Mouse (Mus musculus): Measurements from ENCODE around the gene Vamp2. TPM values are rescaled to one million over a fixed set of nuclear protein-coding genes. Genes with fewer than 3 reads are reported as not detected.

Gene Vamp2
- total RNA-seq, 2 experiments from 2014 or later: 208 to 226 TPM

DNA sequence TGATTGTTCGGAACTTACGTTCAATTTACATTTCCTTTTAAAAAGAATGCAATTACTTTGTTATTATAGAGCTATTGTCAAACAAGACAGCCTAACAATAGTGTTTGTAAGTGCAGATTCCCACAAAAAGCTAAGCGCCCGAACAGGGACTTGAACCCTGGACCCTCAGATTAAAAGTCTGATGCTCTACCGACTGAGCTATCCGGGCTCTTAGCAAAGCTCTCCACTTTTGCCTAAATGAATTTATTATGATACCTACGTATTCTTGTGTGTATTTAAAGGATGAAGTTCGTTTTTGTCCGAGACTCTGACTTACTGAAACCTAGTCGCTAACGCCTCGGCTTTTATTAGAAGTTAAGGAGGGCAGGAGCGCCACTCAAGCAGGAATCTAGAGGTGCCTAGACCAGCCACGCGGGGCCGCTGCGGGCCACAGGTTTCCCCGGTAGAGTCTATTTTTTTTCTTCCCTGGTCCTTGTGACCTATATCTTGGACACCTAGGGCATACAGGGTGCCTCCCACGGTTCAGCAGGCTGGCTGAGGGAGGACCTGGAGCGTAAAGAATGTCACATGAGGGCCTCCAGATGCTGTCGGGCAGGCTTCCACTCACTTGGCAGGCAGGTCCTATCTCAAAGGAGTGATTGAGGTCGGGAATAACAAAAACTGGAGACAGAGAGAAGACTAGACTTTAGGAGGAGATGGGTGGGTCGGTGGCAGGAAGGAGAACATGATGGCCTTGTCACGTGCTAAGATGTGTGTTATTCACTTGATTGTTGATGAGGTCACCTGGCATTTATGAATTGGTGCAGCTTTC is 37.0 kb downstream of the Vamp2 start:
- DNase-seq (ENCODE audit: low spot score in 2 of 2): peak in 1 of 2 experiments; percentile 55

DNA sequence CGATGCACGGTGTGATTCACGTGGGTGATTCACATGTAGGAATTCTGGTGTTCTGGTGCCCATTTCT is 37.4 kb downstream of the Vamp2 start, which contains the start of gene Aloxe3:
TSS of gene Aloxe3 (plus strand) at position 45 of the 67 bp plus-strand sequence.
- DNase-seq (ENCODE audit: low spot score in 2 of 2): no peak

DNA sequence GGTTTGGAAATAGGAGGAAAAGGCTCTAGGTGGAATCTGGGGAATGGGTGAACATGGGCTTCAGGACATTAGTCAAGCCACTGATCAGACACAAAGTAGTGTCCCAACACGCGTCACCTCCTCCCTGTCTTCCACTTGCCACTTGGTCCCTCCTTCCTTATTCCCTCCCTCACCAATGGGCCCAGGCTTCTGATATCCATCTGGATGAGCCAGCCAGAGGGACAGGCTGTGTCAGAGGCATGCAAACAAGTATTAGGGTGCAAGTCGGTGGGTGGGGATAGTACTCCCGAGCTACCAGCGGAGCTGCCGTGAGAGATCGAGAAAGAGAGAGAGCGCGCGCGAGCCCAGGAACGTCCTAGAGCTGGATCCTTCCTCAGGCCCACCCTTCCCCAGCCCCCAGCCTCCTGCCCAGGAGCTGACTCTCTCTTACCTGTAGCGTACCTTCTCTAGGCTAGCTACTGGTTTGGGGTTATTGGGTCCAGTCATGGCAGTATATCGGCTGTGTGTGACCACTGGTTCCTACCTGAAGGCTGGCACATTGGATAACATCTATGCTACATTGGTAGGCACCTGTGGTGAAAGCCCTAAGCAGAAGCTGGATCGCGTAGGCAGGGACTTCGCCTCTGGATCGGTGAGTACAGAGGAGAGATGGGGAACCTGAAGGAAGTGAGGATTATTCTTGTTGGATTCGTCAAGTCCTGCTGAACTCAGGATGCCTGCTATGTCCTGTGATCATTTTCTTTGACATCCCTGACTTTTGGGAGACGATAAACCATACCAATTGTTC is 37.8 kb downstream of the Vamp2 start:
- no peak for DNase-seq (ENCODE audit: low spot score in 2 of 2)

GRCm38 (mm10) chr11:69126706-69127095 is 38.4 kb downstream of the Vamp2 start:
- no peak for DNase-seq (ENCODE audit: low spot score in 2 of 2)

- DNase-seq (ENCODE audit: low spot score in 2 of 2): no peak
These were observed 40.3 kb downstream of the Vamp2 start for GRCm38 (mm10) chr11:69128426-69129122.

DNA sequence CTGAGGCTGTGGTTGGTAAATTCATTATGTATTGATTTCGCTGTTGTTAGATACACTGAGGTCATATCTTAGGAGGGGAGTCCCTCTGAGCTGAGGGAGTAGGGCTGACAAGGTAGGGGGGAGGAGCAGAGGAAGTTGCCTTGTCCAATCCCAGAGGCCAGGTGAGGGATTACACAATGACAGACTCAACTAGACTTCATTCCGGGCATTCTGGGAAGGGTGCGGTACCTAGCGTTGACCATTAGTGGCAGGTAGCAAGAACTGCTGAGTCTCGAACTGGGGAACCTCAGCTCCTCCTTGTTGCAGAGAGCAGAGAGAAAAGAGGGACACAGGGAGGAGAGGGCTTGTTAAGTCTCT is 45.3 kb downstream of the Vamp2 start:
- no peak for DNase-seq (ENCODE audit: low spot score in 2 of 2)

DNA sequence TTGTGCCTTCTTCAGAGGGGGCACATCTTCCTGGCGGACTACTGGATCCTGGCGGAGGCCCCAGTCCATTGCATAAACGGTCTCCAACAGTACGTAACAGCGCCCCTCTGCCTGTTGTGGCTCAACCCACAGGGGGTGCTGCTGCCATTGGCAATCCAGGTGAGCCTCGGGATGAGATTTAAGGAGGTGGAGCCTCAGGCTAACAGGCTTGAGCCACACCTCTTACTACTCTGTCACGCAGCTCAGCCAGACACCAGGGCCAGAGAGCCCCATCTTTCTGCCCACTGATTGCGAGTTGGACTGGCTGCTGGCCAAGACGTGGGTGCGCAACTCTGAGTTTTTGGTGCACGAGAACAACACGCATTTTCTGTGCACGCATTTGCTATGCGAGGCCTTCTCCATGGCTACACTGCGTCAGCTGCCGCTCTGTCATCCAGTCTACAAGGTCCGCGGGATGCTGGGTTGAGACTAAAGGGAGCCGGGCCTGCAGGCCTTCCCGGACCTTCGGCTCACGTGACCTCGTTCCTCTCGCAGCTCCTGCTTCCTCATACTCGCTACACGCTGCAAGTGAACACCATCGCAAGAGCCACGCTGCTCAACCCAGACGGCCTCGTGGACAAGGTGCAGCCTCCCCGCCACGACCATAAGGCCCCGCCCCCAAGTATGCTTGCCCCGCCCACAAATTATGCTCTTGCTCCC is 45.8 kb downstream of the Vamp2 start:
- peak in 1 of 2 experiments; percentile 39 for DNase-seq (ENCODE audit: low spot score in 2 of 2)

DNA sequence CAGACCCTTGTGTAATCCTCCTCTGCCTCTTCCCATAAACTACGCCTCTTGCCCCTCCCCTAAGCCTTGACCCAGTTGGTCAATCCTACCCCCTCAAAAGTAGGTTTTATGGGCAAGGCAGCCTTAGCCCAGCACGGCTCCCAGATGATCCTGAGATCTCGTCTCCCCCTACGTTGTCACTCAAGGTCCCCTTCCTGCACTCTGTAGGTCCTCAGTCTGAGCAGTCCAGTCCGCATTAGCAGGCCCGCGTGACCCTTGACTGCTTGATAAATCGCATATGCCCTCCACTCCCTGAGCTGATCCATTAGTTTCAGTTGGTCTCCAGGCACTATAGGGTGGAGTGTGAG is 46.3 kb downstream of the Vamp2 start:
- DNase-seq (ENCODE audit: low spot score in 2 of 2): no peak

DNA sequence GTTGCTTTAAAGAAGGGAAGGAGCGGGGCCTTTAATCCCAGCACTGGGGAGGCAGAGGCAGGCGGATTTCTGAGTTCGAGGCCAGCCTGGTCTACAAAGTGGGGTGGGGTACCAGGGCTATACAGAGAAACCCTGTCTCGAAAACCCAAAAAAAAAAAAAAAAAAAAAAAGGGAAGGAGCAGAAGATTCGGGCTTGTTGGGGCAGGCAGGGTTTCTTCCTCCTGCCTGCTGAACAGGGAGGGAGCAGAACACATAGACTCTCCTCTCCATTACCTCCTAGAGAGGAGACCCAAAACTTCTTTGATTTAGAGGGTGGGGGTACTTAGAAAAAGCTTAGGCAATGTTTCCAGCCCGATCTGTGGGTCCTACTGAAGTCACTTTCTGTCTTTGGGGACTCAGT is 47.1 kb downstream of the Vamp2 start:
- no peak for DNase-seq (ENCODE audit: low spot score in 2 of 2)

Other genes starting within 250 kb of the Vamp2 start
- gene Ndel1, start 216.6 kb upstream of the Vamp2 start, total RNA-seq (2021): 10 to 100 TPM; 59.1 to 61.4 TPM
- gene Rnf222, start 199.9 kb upstream of the Vamp2 start, total RNA-seq (2021): under 1 TPM; 0.17 to 0.20 TPM
- gene Rpl26, start 186.9 kb upstream of the Vamp2 start, total RNA-seq (2021): 1,000 to 10,000 TPM; 1,502 to 1,552 TPM
- 1 to 10 TPM; 1.5 TPM for gene Odf4, start 161.4 kb upstream of the Vamp2 start, total RNA-seq (2021)
- 10 to 100 TPM; 28.6 to 29.5 TPM for gene Arhgef15, start 131.0 kb upstream of the Vamp2 start, total RNA-seq (2021)
- 1 to 10 TPM; 5.8 to 5.9 TPM for gene Slc25a35, start 120.4 kb upstream of the Vamp2 start, total RNA-seq (2021)
- 10 to 100 TPM; 19.4 to 20.1 TPM for gene Rangrf, start 113.3 kb upstream of the Vamp2 start, total RNA-seq (2021)
- gene Pfas, start 80.0 kb upstream of the Vamp2 start, total RNA-seq (2021): 10 to 100 TPM; 37.5 to 42.3 TPM
- 10 to 100 TPM; 50.2 to 51.3 TPM for gene Ctc1, start 72.6 kb upstream of the Vamp2 start, total RNA-seq (2021)
- gene Aurkb, start 42.8 kb upstream of the Vamp2 start, total RNA-seq (2021): 10 to 100 TPM; 41.5 to 41.7 TPM
- 10 to 100 TPM; 24.3 to 26.0 TPM for gene Borcs6, start 28.8 kb upstream of the Vamp2 start, total RNA-seq (2021)
- gene Tmem107, start 17.7 kb upstream of the Vamp2 start, total RNA-seq (2021): 10 to 100 TPM; 20.6 TPM
- gene Per1, start 6.7 kb downstream of the Vamp2 start, total RNA-seq (2021): 100 to 1,000 TPM in 1 of 2 experiments, 10 to 100 TPM in 1; 99.4 to 130 TPM
- under 1 TPM; 0.51 to 0.59 TPM for gene Hes7, start 31.9 kb downstream of the Vamp2 start, total RNA-seq (2021)
- gene 9130213A22Rik, start 34.1 kb downstream of the Vamp2 start, total RNA-seq (2021): 1 to 10 TPM; 1.3 to 1.4 TPM
- under 1 TPM; 0.67 to 0.73 TPM for gene Aloxe3, start 37.4 kb downstream of the Vamp2 start, total RNA-seq (2021)
- gene Alox12b, start 68.5 kb downstream of the Vamp2 start, total RNA-seq (2021): not detected
- under 1 TPM in 1 of 2 experiments, not detected in 1; 0.08 TPM for gene Alox8, start 109.4 kb downstream of the Vamp2 start, total RNA-seq (2021)
- gene Gucy2e, start 148.5 kb downstream of the Vamp2 start, total RNA-seq (2021): not detected
- 10 to 100 TPM; 17.4 to 17.8 TPM for gene Cntrob, start 235.3 kb downstream of the Vamp2 start, total RNA-seq (2021)
- 10 to 100 TPM; 80.3 to 82.5 TPM for gene Trappc1, start 235.5 kb downstream of the Vamp2 start, total RNA-seq (2021)
- gene Kcnab3, start 237.8 kb downstream of the Vamp2 start, total RNA-seq (2021): 10 to 100 TPM in 1 of 2 experiments, 1 to 10 TPM in 1; 9.7 to 10.4 TPM

Measured in adrenal gland, postnatal 4 days (tissue).